Comparison of ENCODE assay signal across 12 mouse cellular contexts in the genomic region with DNA sequence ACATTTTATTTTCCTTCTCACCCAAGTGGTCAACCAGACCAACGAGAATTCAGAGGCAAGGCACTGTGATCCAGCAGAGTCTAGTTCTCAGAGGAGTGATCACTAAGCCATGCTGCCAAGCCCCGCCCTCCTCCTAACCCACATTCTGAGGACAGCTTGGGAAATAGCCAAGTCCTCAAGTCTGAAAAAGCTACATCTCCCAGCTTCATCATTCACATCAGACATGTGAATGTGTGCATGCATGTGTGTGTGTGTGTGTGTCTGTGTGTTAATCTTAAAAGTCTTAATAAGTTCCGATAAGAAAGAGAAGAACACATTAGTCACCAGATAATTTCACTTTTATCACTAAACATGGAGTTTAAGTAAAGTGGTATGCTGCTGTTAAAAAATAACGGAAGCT.
DNase-seq lines count a peak whose midpoint lies in the region; ATAC-seq and TF ChIP-seq lines count a peak whose summit lies in the region.
"Had no signal": no experiment of that assay in that cellular context is flagged by ENCODE, and none has a peak within 500 bp of the region (broad histone marks: within the 10 kb centered on the region; RNA-seq: fewer than 3 reads in every experiment).

No protein-coding gene starts in this region.

- H3K36me3 ChIP-seq in kidney, adult 2 months (ENCODE audit: control insufficient read depth, insufficient read depth, low read length) = no peaks in the 10 kb centered on the region
- no peaks in the 10 kb centered on the region; the same call in 1 of the 2 replicates for H3K36me3 ChIP-seq in kidney, embryonic 14.5 days (ENCODE audit: control insufficient read depth, insufficient read depth, low read length)
- H3K36me3 ChIP-seq in thymus, adult 2 months (ENCODE audit: control insufficient read depth, insufficient read depth, low read length) = no peaks in the 10 kb centered on the region
- H3K36me3 ChIP-seq: G1E; midbrain, embryonic 12.5 days had no signal

- H3K4me1 ChIP-seq in kidney, adult 2 months (ENCODE audit: control insufficient read depth, insufficient read depth, low read length) = no peaks in the 10 kb centered on the region
- H3K4me1 ChIP-seq in kidney, embryonic 14.5 days (ENCODE audit: control insufficient read depth, insufficient read depth, low read length) = no peaks in the 10 kb centered on the region
- H3K4me1 ChIP-seq in thymus, adult 2 months (replicated peaks; ENCODE audit: control insufficient read depth, insufficient read depth, low read length) = no peaks in the 10 kb centered on the region
- H3K4me1 ChIP-seq: midbrain, embryonic 12.5 days had no signal

- DNase-seq in kidney, adult 2 months = peak; percentile 54
- DNase-seq in adrenal gland, adult 8-10 months = peak; percentile 11
- peak; percentile 46 for DNase-seq in heart, postnatal 25 days (ENCODE audit: low spot score)
- DNase-seq in ovary, postnatal 14 days (ENCODE audit: low spot score) = peak; percentile 8
- no peak for DNase-seq in embryo, embryonic 10.5 days (ENCODE audit: low spot score)
- no peak for DNase-seq in thymus, adult 2 months
- no peak for DNase-seq in cerebellum, adult 9-11 months
- DNase-seq: right cerebral cortex, postnatal 25 days had no signal

- no peak overlapping the region for H3K9ac ChIP-seq in kidney, embryonic 14.5 days (ENCODE audit: low read depth, low read length)
- H3K9ac ChIP-seq: midbrain, embryonic 12.5 days had no signal

- TF ChIP-seq POLR2A in kidney, adult 2 months (IDR thresholded peaks at IDR 0.05; ENCODE audit: low read depth, low read length) = no peak
- TF ChIP-seq POLR2A in thymus, adult 2 months (IDR thresholded peaks at IDR 0.05; ENCODE audit: control insufficient read depth, extremely low read depth, insufficient read depth, low read length, poor library complexity) = no peak

- H3K4me2 ChIP-seq in kidney, embryonic 14.5 days (replicated peaks; ENCODE audit: low read depth, low read length) = no peak overlapping the region
- H3K4me2 ChIP-seq: midbrain, embryonic 12.5 days had no signal

- no peaks in the 10 kb centered on the region for H3K9me3 ChIP-seq in kidney, embryonic 14.5 days (ENCODE audit: control insufficient read depth, low read length)
- H3K9me3 ChIP-seq: G1E; midbrain, embryonic 12.5 days had no signal

- intact Hi-C loops in heart, postnatal 25 days (cut with DNase I) = no loop called here

- ATAC-seq in kidney, embryonic 14.5 days (ENCODE audit: low FRiP score, low TSS enrichment) = no peak

- H3K4me3 ChIP-seq in kidney, adult 2 months (ENCODE audit: insufficient read depth, low read depth, low read length) = no peak overlapping the region
- no peak overlapping the region for H3K4me3 ChIP-seq in kidney, embryonic 14.5 days (ENCODE audit: low read length)
- H3K4me3 ChIP-seq in thymus, adult 2 months (ENCODE audit: control insufficient read depth, insufficient read depth, low read length) = no peak overlapping the region
- H3K4me3 ChIP-seq: left cerebral cortex, adult 2 months; midbrain, embryonic 12.5 days had no signal

- H3K27ac ChIP-seq in kidney, adult 2 months (ENCODE audit: insufficient read depth, low read depth, low read length) = no peak overlapping the region
- no peak overlapping the region for H3K27ac ChIP-seq in kidney, embryonic 14.5 days (ENCODE audit: low read depth, low read length)
- H3K27ac ChIP-seq in thymus, adult 2 months (ENCODE audit: control insufficient read depth, insufficient read depth, low read length) = no peak overlapping the region
- H3K27ac ChIP-seq: left cerebral cortex, adult 2 months; midbrain, embryonic 12.5 days had no signal

- H3K27me3 ChIP-seq in kidney, adult 2 months (replicated peaks; ENCODE audit: control insufficient read depth, insufficient read depth, low read length) = no peaks in the 10 kb centered on the region
- H3K27me3 ChIP-seq in kidney, embryonic 14.5 days (ENCODE audit: control insufficient read depth, insufficient read depth, low read length) = no peaks in the 10 kb centered on the region
- H3K27me3 ChIP-seq in thymus, adult 2 months (ENCODE audit: control insufficient read depth, insufficient read depth, low read length) = no peaks in the 10 kb centered on the region
- H3K27me3 ChIP-seq: midbrain, embryonic 12.5 days had no signal

- TF ChIP-seq CTCF in kidney, adult 2 months (conservative IDR thresholded peaks at IDR 0.05; ENCODE audit: insufficient read depth, insufficient read length, low read depth, low read length) = no peak
- no peak for TF ChIP-seq CTCF in thymus, adult 2 months (IDR thresholded peaks at IDR 0.05; ENCODE audit: borderline replicate concordance, control insufficient read depth, extremely low read depth, insufficient read depth, low read length, poor library complexity)

- WGBS in kidney, adult 2 months = 64% methylated on average over 4 of the region's 4 CpGs
- WGBS in kidney, embryonic 14.5 days = 83% methylated on average over 4 of the region's 4 CpGs
- 81% methylated on average over 4 of the region's 4 CpGs for WGBS in thymus, adult 2 months

Comparison
In these comparisons a context has a peak if more than half of its experiments do, and no peak if none do; other contexts are left out.
1. DNase-seq: peak in kidney, adult 2 months (single experiment), adrenal gland, adult 8-10 months (single experiment), heart, postnatal 25 days (single experiment) and ovary, postnatal 14 days (single experiment); none in embryo, embryonic 10.5 days (single experiment), thymus, adult 2 months (single experiment) and cerebellum, adult 9-11 months (single experiment).